In the genomic region with DNA sequence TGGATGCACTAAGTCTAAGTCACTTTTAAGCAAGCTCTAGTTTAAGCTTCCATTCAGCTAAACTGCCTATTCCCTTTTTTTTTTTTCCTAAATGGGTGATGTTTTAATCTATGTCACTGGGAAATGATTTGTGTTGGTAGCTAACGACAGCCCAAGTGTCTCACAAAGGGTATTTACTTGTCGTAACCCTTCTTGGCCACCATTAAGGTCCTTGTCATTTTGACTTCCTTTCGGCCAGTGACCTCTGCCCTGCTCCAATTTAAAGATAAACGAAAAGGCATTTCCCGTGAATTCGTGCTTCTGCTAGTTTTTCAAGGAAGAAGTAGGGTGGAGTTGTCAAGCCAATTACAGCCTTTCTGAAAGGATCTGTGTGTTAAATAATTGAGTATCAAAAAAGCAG, we compare ENCODE assay signal across 24 mouse cellular contexts.
DNase-seq lines count a peak whose midpoint lies in the region; ATAC-seq and TF ChIP-seq lines count a peak whose summit lies in the region.
"Had no signal": no experiment of that assay in that cellular context is flagged by ENCODE, and none has a peak within 500 bp of the region (broad histone marks: within the 10 kb centered on the region; RNA-seq: fewer than 3 reads in every experiment).

No protein-coding gene starts in this region.

- no peak for TF ChIP-seq EP300 in liver, postnatal 0 days (IDR thresholded peaks at IDR 0.05; ENCODE audit: low read depth)

- H3K36me3 ChIP-seq in kidney, adult 2 months (ENCODE audit: control insufficient read depth, insufficient read depth, low read length), result no peaks in the 10 kb centered on the region
- no peaks in the 10 kb centered on the region for H3K36me3 ChIP-seq in hindbrain, embryonic 14.5 days (replicated peaks; ENCODE audit: control insufficient read depth, insufficient read depth)
- no peaks in the 10 kb centered on the region for H3K36me3 ChIP-seq in liver, postnatal 0 days (replicated peaks; ENCODE audit: insufficient read depth, low read length)
- H3K36me3 ChIP-seq: embryonic facial prominence, embryonic 15.5 days; forebrain, embryonic 10.5 days; G1E; heart, embryonic 10.5 days; hindbrain, embryonic 13.5 days had no signal

- H3K4me1 ChIP-seq in kidney, adult 2 months (ENCODE audit: control insufficient read depth, insufficient read depth, low read length), result no peaks in the 10 kb centered on the region
- no peaks in the 10 kb centered on the region for H3K4me1 ChIP-seq in hindbrain, embryonic 14.5 days (replicated peaks; ENCODE audit: control insufficient read depth, insufficient read depth, low read length)
- H3K4me1 ChIP-seq in liver, postnatal 0 days (ENCODE audit: insufficient read depth), result no peaks in the 10 kb centered on the region
- H3K4me1 ChIP-seq: embryonic facial prominence, embryonic 15.5 days; heart, embryonic 10.5 days; hindbrain, embryonic 13.5 days had no signal

- no peaks in the 10 kb centered on the region for H3K9me3 ChIP-seq in hindbrain, embryonic 14.5 days (ENCODE audit: control insufficient read depth, low read length)
- no peaks in the 10 kb centered on the region for H3K9me3 ChIP-seq in liver, postnatal 0 days (ENCODE audit: low read length)
- H3K9me3 ChIP-seq: embryonic facial prominence, embryonic 15.5 days; forebrain, embryonic 10.5 days; G1E; heart, embryonic 10.5 days; hindbrain, embryonic 13.5 days had no signal

- TF ChIP-seq POLR2A in kidney, adult 2 months (IDR thresholded peaks at IDR 0.05; ENCODE audit: low read depth, low read length), result no peak

- no peak for ATAC-seq in hindbrain, embryonic 14.5 days (ENCODE audit: low FRiP score)
- no peak for ATAC-seq in liver, postnatal 0 days
- ATAC-seq: CD4-positive, CD25-positive, alpha-beta regulatory T cell, adult 4 months; forebrain, embryonic 16.5 days had no signal

- no peak overlapping the region for H3K27ac ChIP-seq in kidney, adult 2 months (ENCODE audit: insufficient read depth, low read depth, low read length)
- no peak overlapping the region for H3K27ac ChIP-seq in hindbrain, embryonic 14.5 days
- H3K27ac ChIP-seq in liver, postnatal 0 days (ENCODE audit: low read depth), result no peak overlapping the region
- H3K27ac ChIP-seq: embryonic facial prominence, embryonic 15.5 days; forebrain, embryonic 10.5 days; heart, embryonic 10.5 days; hindbrain, embryonic 13.5 days had no signal

- no peak overlapping the region for H3K9ac ChIP-seq in hindbrain, embryonic 14.5 days
- H3K9ac ChIP-seq in liver, postnatal 0 days (replicated peaks), result no peak overlapping the region
- H3K9ac ChIP-seq: embryonic facial prominence, embryonic 15.5 days; hindbrain, embryonic 13.5 days had no signal

- H3K27me3 ChIP-seq in kidney, adult 2 months (replicated peaks; ENCODE audit: control insufficient read depth, insufficient read depth, low read length), result no peaks in the 10 kb centered on the region
- no peaks in the 10 kb centered on the region for H3K27me3 ChIP-seq in hindbrain, embryonic 14.5 days (ENCODE audit: control insufficient read depth, insufficient read depth, low read length)
- no peaks in the 10 kb centered on the region for H3K27me3 ChIP-seq in liver, postnatal 0 days (ENCODE audit: insufficient read depth, low read length)
- H3K27me3 ChIP-seq: embryonic facial prominence, embryonic 15.5 days; hindbrain, embryonic 13.5 days had no signal

- DNase-seq in kidney, adult 2 months, result peak; percentile 7
- no peak for DNase-seq in kidney, postnatal 36 days
- peak; percentile 17 for DNase-seq in kidney, postnatal 10 days
- DNase-seq in kidney, adult 18-20 months, result no peak
- peak; percentile 15 to 36 for DNase-seq in kidney, postnatal 4 days
- no peak for DNase-seq in hindbrain, embryonic 14.5 days (ENCODE audit: low spot score)
- DNase-seq in liver, postnatal 0 days, result no peak
- DNase-seq: adrenal gland, adult 8-10 months; adrenal gland, postnatal 36 days; B cell, adult 2 months; cerebellum, adult 2 months; cerebellum, postnatal 14 days; gastrocnemius, postnatal 10 days; heart, adult 18-20 months; heart, postnatal 10 days; heart, postnatal 4 days had no signal

- TF ChIP-seq CTCF in kidney, adult 2 months (conservative IDR thresholded peaks at IDR 0.05; ENCODE audit: insufficient read depth, insufficient read length, low read depth, low read length), result no peak
- TF ChIP-seq CTCF in liver, postnatal 0 days (IDR thresholded peaks at IDR 0.05; ENCODE audit: low read depth), result no peak

- WGBS in kidney, adult 2 months, result 25% methylated on average over 6 of the region's 6 CpGs
- WGBS in hindbrain, embryonic 14.5 days, result 10% methylated on average over 6 of the region's 6 CpGs
- 36% methylated on average over 6 of the region's 6 CpGs for WGBS in liver, postnatal 0 days (ENCODE audit: insufficient replicate concordance)

- H3K4me3 ChIP-seq in kidney, adult 2 months (ENCODE audit: insufficient read depth, low read depth, low read length), result no peak overlapping the region
- H3K4me3 ChIP-seq in hindbrain, embryonic 14.5 days (replicated peaks; ENCODE audit: low read length), result no peak overlapping the region
- no peak overlapping the region for H3K4me3 ChIP-seq in liver, postnatal 0 days (ENCODE audit: low read depth, low read length)
- H3K4me3 ChIP-seq: embryonic facial prominence, embryonic 15.5 days; erythroblast, embryonic 14.5 days; forebrain, embryonic 10.5 days; heart, embryonic 10.5 days; hindbrain, embryonic 13.5 days had no signal

- no peak overlapping the region for H3K4me2 ChIP-seq in hindbrain, embryonic 14.5 days (replicated peaks)
- no peak overlapping the region for H3K4me2 ChIP-seq in liver, postnatal 0 days (ENCODE audit: low read depth, low read length)
- H3K4me2 ChIP-seq: embryonic facial prominence, embryonic 15.5 days; hindbrain, embryonic 13.5 days had no signal

Comparison
In these comparisons a context has a peak if more than half of its experiments do, and no peak if none do; other contexts are left out.
1. DNase-seq: peak in kidney, adult 2 months (single experiment), kidney, postnatal 10 days (single experiment) and kidney, postnatal 4 days (2 of 2); none in kidney, postnatal 36 days (0 of 2), kidney, adult 18-20 months (single experiment), hindbrain, embryonic 14.5 days (single experiment) and liver, postnatal 0 days (single experiment).